Mouse (Mus musculus): Measurements from ENCODE around the gene Tssk3. TPM values are rescaled to one million over a fixed set of nuclear protein-coding genes. Genes with fewer than 3 reads are reported as not detected.
"Not testable (repeated sequence)": the region's sequence is repeated elsewhere in the genome, so short reads cannot be mapped to it uniquely, and the experiment has no call there.

The Tssk3 gene
- total and polyA plus RNA-seq, 3 experiments = 0.38 TPM; not detected in 2

GRCm38 (mm10) chr4:129462118-129462517 is 28.7 kb downstream of the Tssk3 start:
- DNase-seq (ENCODE audit: low spot score) (no peak), ATAC-seq (ENCODE audit: extremely low read depth, insufficient number of reproducible peaks, low FRiP score, poor library complexity, severe bottlenecking) (no peak)
- Histone ChIP-seq H3K4me3 (ENCODE audit: low read depth, low read length) (peak overlapping the region; percentile 99), H3K36me3 (replicated peaks) (peaks cover 43% of the 10 kb centered on the region), H3K27me3 (ENCODE audit: insufficient read depth, low read length) (no peaks in the 10 kb centered on the region), H3K4me1 (ENCODE audit: insufficient read depth, low read depth, low read length) (peaks cover 35% of the 10 kb centered on the region), H3K9me3 (replicated peaks) (no peaks in the 10 kb centered on the region)
- TF ChIP-seq GATA1 (IDR thresholded peaks at IDR 0.05; ENCODE audit: borderline replicate concordance, low read length) = no peak
- no peak for TF ChIP-seq CTCF (IDR thresholded peaks at IDR 0.05; ENCODE audit: low read depth, low read length)
- TF ChIP-seq POLR2AphosphoS5 (IDR thresholded peaks at IDR 0.05; ENCODE audit: insufficient replicate concordance, low read depth, low read length) = no peak
- TF ChIP-seq GATA2 (IDR thresholded peaks at IDR 0.05; ENCODE audit: borderline replicate concordance, low read depth, low read length) = no peak
- no peak for TF ChIP-seq TAL1 (conservative IDR thresholded peaks at IDR 0.05; ENCODE audit: low read depth, low read length)

DNA sequence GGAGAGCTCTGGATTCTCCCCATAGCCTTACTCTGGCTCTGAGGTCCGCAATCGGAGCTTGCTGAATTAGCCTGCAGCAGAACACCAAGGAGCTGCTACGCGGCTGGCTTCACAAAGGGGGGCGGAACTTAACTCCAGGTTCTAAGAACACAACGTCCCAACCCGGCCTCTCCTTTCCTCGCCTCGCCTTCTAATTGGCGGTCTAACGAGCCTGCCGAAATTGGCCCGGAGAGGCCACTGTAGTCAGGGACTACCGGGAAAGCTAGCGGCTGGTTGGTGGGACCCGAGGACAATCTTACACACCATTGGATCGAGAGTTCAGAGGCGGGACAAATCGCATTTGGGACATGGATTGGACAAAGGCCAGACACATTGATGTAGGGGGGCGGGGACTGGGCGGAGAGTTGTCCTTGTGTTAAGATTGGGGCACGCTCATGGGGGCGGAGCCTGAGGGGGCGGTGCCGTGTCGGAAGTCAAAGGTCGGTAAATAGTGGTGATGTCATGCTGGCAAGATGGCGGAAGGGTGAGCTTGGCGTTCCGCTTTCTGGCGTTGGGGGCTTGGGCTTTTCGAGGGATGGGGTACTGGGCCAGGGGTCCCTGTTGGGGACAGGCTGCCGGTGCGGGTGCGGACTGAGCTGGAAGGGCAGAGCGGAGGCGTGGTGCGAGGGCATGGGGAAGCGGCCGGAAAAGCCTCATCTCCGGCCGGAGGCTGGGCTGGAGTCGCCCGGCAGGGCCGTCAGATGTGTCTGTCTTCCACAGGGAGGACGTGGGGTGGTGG is 29.4 kb downstream of the Tssk3 start, which contains the start of gene Bsdc1:
TSS of gene Bsdc1 (plus strand) at position 399 of the 778 bp plus-strand sequence.
- H3K9me3 ChIP-seq (replicated peaks) = no peaks in the 10 kb centered on the region
- H3K36me3 ChIP-seq (replicated peaks) = peaks cover 36% of the 10 kb centered on the region
- ATAC-seq (ENCODE audit: extremely low read depth, insufficient number of reproducible peaks, low FRiP score, poor library complexity, severe bottlenecking) = peak; percentile 98
- DNase-seq (ENCODE audit: low spot score) = peak; percentile 98
- peaks cover 35% of the 10 kb centered on the region for H3K4me1 ChIP-seq (ENCODE audit: insufficient read depth, low read depth, low read length)
- H3K4me3 ChIP-seq (ENCODE audit: low read depth, low read length) = peak within 1 kb of the TSS; percentile 99
- no peaks in the 10 kb centered on the region for H3K27me3 ChIP-seq (ENCODE audit: insufficient read depth, low read length)
- TF ChIP-seq GATA1 (IDR thresholded peaks at IDR 0.05; ENCODE audit: borderline replicate concordance, low read length) (no peak), TAL1 (conservative IDR thresholded peaks at IDR 0.05; ENCODE audit: low read depth, low read length) (no peak), POLR2AphosphoS5 (IDR thresholded peaks at IDR 0.05; ENCODE audit: insufficient replicate concordance, low read depth, low read length) (no peak)

DNA sequence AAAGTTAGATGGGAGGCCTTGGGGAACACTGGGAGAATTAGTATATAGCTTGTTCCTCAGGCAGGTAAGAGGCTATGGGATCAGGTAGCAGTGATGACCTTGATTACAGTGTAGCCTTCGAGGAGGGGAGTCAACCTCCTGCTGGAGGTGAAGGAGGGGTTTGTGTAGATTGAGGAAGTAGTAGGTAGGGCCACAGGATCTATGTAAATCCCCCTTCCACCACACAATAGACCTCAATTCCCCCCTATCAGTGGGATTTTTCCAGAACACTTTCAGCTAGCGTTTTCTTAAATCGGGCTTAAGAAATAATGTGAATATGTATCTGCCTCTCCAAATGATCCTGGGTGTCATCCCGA is 30.0 kb downstream of the Tssk3 start:
- ATAC-seq (ENCODE audit: extremely low read depth, insufficient number of reproducible peaks, low FRiP score, poor library complexity, severe bottlenecking) (no peak), DNase-seq (ENCODE audit: low spot score) (peak; percentile 42)
- TF ChIP-seq GATA1 (IDR thresholded peaks at IDR 0.05; ENCODE audit: borderline replicate concordance, low read length) (no peak), GATA2 (IDR thresholded peaks at IDR 0.05; ENCODE audit: borderline replicate concordance, low read depth, low read length) (no peak), TAL1 (conservative IDR thresholded peaks at IDR 0.05; ENCODE audit: low read depth, low read length) (no peak), POLR2AphosphoS5 (IDR thresholded peaks at IDR 0.05; ENCODE audit: insufficient replicate concordance, low read depth, low read length) (no peak), CTCF (IDR thresholded peaks at IDR 0.05; ENCODE audit: low read depth, low read length) (no peak)
- H3K4me1 ChIP-seq (ENCODE audit: insufficient read depth, low read depth, low read length) = peaks cover 35% of the 10 kb centered on the region
- peak overlapping the region; percentile 99 for H3K4me3 ChIP-seq (ENCODE audit: low read depth, low read length)
- H3K36me3 ChIP-seq (replicated peaks) = peaks cover 30% of the 10 kb centered on the region
- H3K27me3 ChIP-seq (ENCODE audit: insufficient read depth, low read length) = no peaks in the 10 kb centered on the region
- H3K9me3 ChIP-seq (replicated peaks) = no peaks in the 10 kb centered on the region

DNA sequence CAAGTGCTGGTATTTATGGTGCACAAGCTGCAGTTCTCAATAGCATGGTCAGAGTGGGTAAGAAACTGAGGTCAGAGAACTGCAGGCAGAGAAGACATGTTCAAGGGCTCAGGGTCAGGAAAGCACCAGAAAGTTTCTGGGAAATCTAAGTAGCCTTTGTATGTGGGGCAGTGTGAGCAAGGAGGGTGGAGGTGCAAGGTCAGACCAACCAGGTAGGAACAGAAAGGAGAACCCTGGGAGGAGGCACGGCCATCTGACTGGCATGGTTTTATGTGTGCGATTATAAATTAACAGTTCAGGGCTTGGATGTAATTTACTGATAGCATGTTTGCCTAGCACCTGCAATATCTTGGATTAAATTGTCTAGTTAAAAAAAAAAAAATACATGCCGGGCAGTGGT is 31.1 kb downstream of the Tssk3 start:
- ATAC-seq (ENCODE audit: extremely low read depth, insufficient number of reproducible peaks, low FRiP score, poor library complexity, severe bottlenecking) (no peak), DNase-seq (ENCODE audit: low spot score) (no peak)
- Histone ChIP-seq H3K36me3 (replicated peaks) (peaks cover 19% of the 10 kb centered on the region), H3K4me3 (ENCODE audit: low read depth, low read length) (no peak overlapping the region), H3K27me3 (ENCODE audit: insufficient read depth, low read length) (no peaks in the 10 kb centered on the region), H3K4me1 (ENCODE audit: insufficient read depth, low read depth, low read length) (peaks cover 39% of the 10 kb centered on the region), H3K9me3 (replicated peaks) (no peaks in the 10 kb centered on the region)
- TF ChIP-seq GATA1 (IDR thresholded peaks at IDR 0.05; ENCODE audit: borderline replicate concordance, low read length) (no peak), POLR2AphosphoS5 (IDR thresholded peaks at IDR 0.05; ENCODE audit: insufficient replicate concordance, low read depth, low read length) (no peak), TAL1 (conservative IDR thresholded peaks at IDR 0.05; ENCODE audit: low read depth, low read length) (no peak), CTCF (IDR thresholded peaks at IDR 0.05; ENCODE audit: low read depth, low read length) (no peak), GATA2 (IDR thresholded peaks at IDR 0.05; ENCODE audit: borderline replicate concordance, low read depth, low read length) (no peak)

DNA sequence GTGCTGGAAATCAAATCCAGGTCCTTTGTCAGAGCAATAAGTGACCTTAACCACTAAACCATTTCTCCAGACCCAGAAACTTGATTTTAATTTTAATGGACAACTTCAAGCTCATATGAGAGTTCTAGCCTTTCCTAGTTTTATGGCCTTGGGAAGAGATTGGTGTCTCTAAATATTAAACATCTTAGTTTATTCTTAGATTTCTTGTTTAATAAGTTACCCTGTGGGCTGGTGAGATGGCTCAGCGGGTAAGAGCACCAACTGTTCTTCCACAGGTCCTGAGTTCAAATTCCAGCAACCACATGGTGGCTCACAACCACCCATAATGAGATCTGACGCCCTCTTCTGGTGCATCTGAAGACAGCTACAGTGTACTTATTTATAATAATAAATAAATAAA is 33.5 kb downstream of the Tssk3 start:
- not testable (repeated sequence) for H3K9me3 ChIP-seq (replicated peaks); H3K36me3 ChIP-seq (replicated peaks); ATAC-seq (ENCODE audit: extremely low read depth, insufficient number of reproducible peaks, low FRiP score, poor library complexity, severe bottlenecking); H3K27me3 ChIP-seq (ENCODE audit: insufficient read depth, low read length); DNase-seq (ENCODE audit: low spot score); H3K4me3 ChIP-seq (ENCODE audit: low read depth, low read length)
- H3K4me1 ChIP-seq (ENCODE audit: insufficient read depth, low read depth, low read length) = peaks cover 17% of the 10 kb centered on the region

DNA sequence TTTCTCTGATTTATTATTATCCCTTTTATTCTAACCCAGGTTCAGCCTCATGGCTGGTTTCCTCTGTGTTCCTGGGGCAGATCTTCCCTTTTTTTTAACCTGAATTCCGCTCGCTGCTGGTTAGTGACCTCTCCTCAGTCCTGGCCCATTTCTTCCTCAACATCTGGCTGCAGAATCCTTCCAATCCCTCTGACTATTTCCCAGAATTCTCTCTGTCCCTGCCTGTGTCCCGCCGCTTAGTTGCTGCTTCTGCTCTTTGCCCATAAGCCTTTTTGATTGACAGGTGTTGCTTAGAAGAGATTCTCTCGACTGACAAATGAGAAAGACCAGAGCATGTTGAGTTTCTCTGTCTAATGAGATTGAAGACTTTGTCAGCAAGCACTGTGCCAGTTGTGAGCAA is 34.7 kb downstream of the Tssk3 start:
- Histone ChIP-seq H3K9me3 (replicated peaks) (no peaks in the 10 kb centered on the region), H3K4me1 (ENCODE audit: insufficient read depth, low read depth, low read length) (peaks cover 12% of the 10 kb centered on the region), H3K27me3 (ENCODE audit: insufficient read depth, low read length) (peaks cover 3% of the 10 kb centered on the region), H3K4me3 (ENCODE audit: low read depth, low read length) (no peak overlapping the region), H3K36me3 (replicated peaks) (no peaks in the 10 kb centered on the region)
- no peak for DNase-seq (ENCODE audit: low spot score)
- no peak for ATAC-seq (ENCODE audit: extremely low read depth, insufficient number of reproducible peaks, low FRiP score, poor library complexity, severe bottlenecking)
- TF ChIP-seq GATA2 (IDR thresholded peaks at IDR 0.05; ENCODE audit: borderline replicate concordance, low read depth, low read length) = no peak
- no peak for TF ChIP-seq TAL1 (conservative IDR thresholded peaks at IDR 0.05; ENCODE audit: low read depth, low read length)
- no peak for TF ChIP-seq GATA1 (IDR thresholded peaks at IDR 0.05; ENCODE audit: borderline replicate concordance, low read length)
- no peak for TF ChIP-seq POLR2AphosphoS5 (IDR thresholded peaks at IDR 0.05; ENCODE audit: insufficient replicate concordance, low read depth, low read length)
- TF ChIP-seq CTCF (IDR thresholded peaks at IDR 0.05; ENCODE audit: low read depth, low read length) = no peak
